Mouse (Mus musculus): ENCODE results near the gene Tbrg4. TPM values are rescaled to one million over a fixed set of nuclear protein-coding genes. Genes with fewer than 3 reads are reported as not detected.
"Not testable (repeated sequence)": the region's sequence is repeated elsewhere in the genome, so short reads cannot be mapped to it uniquely, and the experiment has no call there.

The Tbrg4 gene
- 43.0 and 46.4 TPM in 2 replicates for polyA plus RNA-seq (2015; fragmentation: Nextera tagmentation; extraction: Ambion mirVana)

GRCm38 (mm10) chr11:6625478-6626387 is at the start of gene Tbrg4:
Gene Tbrg4, minus strand, starts transcription at chr11:6626067.
- peak; percentile 96 for ATAC-seq (replicated peaks; ENCODE audit: low FRiP score)
- peak within 1 kb of the TSS; percentile 91 for H3K27ac ChIP-seq
- peak within 1 kb of the TSS; percentile 65 for H3K9ac ChIP-seq
- H3K9me3 ChIP-seq (replicated peaks): no peaks in the 10 kb centered on the region
- H3K36me3 ChIP-seq: peaks cover 40% of the 10 kb centered on the region
- WGBS: under 1% methylated on average over 66 of the region's 66 CpGs
- peaks cover 30% of the 10 kb centered on the region for H3K4me1 ChIP-seq
- H3K4me2 ChIP-seq: peak within 1 kb of the TSS; percentile 80
- no peaks in the 10 kb centered on the region for H3K27me3 ChIP-seq
- H3K4me3 ChIP-seq (replicated peaks): peak within 1 kb of the TSS; percentile 82

GRCm38 (mm10) chr11:6675402-6675801 is 49.5 kb upstream of the Tbrg4 start:
- 35% methylated on average over 7 of the region's 7 CpGs for WGBS
- no peak for ATAC-seq (replicated peaks; ENCODE audit: low FRiP score)

GRCm38 (mm10) chr11:6674701-6675100 is 48.8 kb upstream of the Tbrg4 start:
- no peak overlapping the region for H3K4me2 ChIP-seq
- H3K27ac ChIP-seq: no peak overlapping the region
- no peak overlapping the region for H3K9ac ChIP-seq
- no peaks in the 10 kb centered on the region for H3K27me3 ChIP-seq
- peaks cover 10% of the 10 kb centered on the region; the same call in 1 of the 2 replicates for H3K4me1 ChIP-seq
- H3K36me3 ChIP-seq: no peaks in the 10 kb centered on the region
- H3K9me3 ChIP-seq (replicated peaks): no peaks in the 10 kb centered on the region
- 87% methylated on average over 9 of the region's 9 CpGs for WGBS
- no peak overlapping the region for H3K4me3 ChIP-seq (replicated peaks)
- ATAC-seq (replicated peaks; ENCODE audit: low FRiP score): no peak

More at GRCm38 (mm10) chr11:6675402-6675801, 49.5 kb upstream of the Tbrg4 start:
- Histone ChIP-seq H3K4me3 (replicated peaks) (no peak overlapping the region), H3K27me3 (no peaks in the 10 kb centered on the region), H3K36me3 (no peaks in the 10 kb centered on the region), H3K27ac (no peak overlapping the region), H3K4me2 (no peak overlapping the region), H3K9me3 (replicated peaks) (no peaks in the 10 kb centered on the region), H3K4me1 (peaks cover 16% of the 10 kb centered on the region), H3K9ac (no peak overlapping the region)

- 87% methylated on average over 4 of the region's 4 CpGs for WGBS
- no peak for ATAC-seq (replicated peaks; ENCODE audit: low FRiP score)
These were observed 45.0 kb upstream of the Tbrg4 start for GRCm38 (mm10) chr11:6670826-6671225.

GRCm38 (mm10) chr11:6670044-6670443 is 44.2 kb upstream of the Tbrg4 start:
- Histone ChIP-seq H3K4me1 (no peaks in the 10 kb centered on the region), H3K9me3 (replicated peaks) (no peaks in the 10 kb centered on the region), H3K27me3 (no peaks in the 10 kb centered on the region), H3K36me3 (no peaks in the 10 kb centered on the region), H3K27ac (no peak overlapping the region), H3K4me2 (no peak overlapping the region), H3K9ac (no peak overlapping the region), H3K4me3 (replicated peaks) (no peak overlapping the region)
- no peak for ATAC-seq (replicated peaks; ENCODE audit: low FRiP score)
- WGBS: 39% methylated on average over 2 of the region's 2 CpGs

More at GRCm38 (mm10) chr11:6670826-6671225, 45.0 kb upstream of the Tbrg4 start:
- H3K27me3 ChIP-seq: no peaks in the 10 kb centered on the region
- no peaks in the 10 kb centered on the region for H3K4me1 ChIP-seq
- no peaks in the 10 kb centered on the region for H3K36me3 ChIP-seq
- no peak overlapping the region for H3K9ac ChIP-seq
- H3K9me3 ChIP-seq (replicated peaks): no peaks in the 10 kb centered on the region
- no peak overlapping the region for H3K4me2 ChIP-seq
- no peak overlapping the region for H3K27ac ChIP-seq
- no peak overlapping the region for H3K4me3 ChIP-seq (replicated peaks)

- no peak overlapping the region for H3K27ac ChIP-seq
- H3K4me2 ChIP-seq: no peak overlapping the region
- 53% methylated on average over 9 of the region's 9 CpGs for WGBS
- ATAC-seq (replicated peaks; ENCODE audit: low FRiP score): no peak
- no peak overlapping the region for H3K9ac ChIP-seq
- no peak overlapping the region for H3K4me3 ChIP-seq (replicated peaks)
- H3K9me3 ChIP-seq (replicated peaks): no peaks in the 10 kb centered on the region
- no peaks in the 10 kb centered on the region for H3K36me3 ChIP-seq
- H3K27me3 ChIP-seq: no peaks in the 10 kb centered on the region
- H3K4me1 ChIP-seq: no peaks in the 10 kb centered on the region
These were observed 43.2 kb upstream of the Tbrg4 start for GRCm38 (mm10) chr11:6669041-6669440.

- Histone ChIP-seq H3K9me3 (replicated peaks) (no peaks in the 10 kb centered on the region), H3K4me3 (replicated peaks) (no peak overlapping the region), H3K27ac (no peak overlapping the region), H3K4me2 (no peak overlapping the region), H3K36me3 (no peaks in the 10 kb centered on the region), H3K9ac (no peak overlapping the region), H3K27me3 (no peaks in the 10 kb centered on the region), H3K4me1 (0 out of 2 replicates have a peak, but pooled peaks cover 3% of the 10 kb centered on the region)
- 78% methylated on average over 2 of the region's 2 CpGs for WGBS
- ATAC-seq (replicated peaks; ENCODE audit: low FRiP score): no peak
These were observed 40.8 kb upstream of the Tbrg4 start for GRCm38 (mm10) chr11:6666634-6667033.

- Histone ChIP-seq H3K27me3 (0 out of 2 replicates have a peak, but pooled peaks cover under 1% of the 10 kb centered on the region), H3K4me2 (no peak overlapping the region), H3K4me1 (peaks cover 21% of the 10 kb centered on the region), H3K9ac (no peak overlapping the region), H3K9me3 (replicated peaks) (no peaks in the 10 kb centered on the region), H3K36me3 (no peaks in the 10 kb centered on the region), H3K27ac (no peak overlapping the region), H3K4me3 (replicated peaks) (no peak overlapping the region)
- 66% methylated on average over 14 of the region's 14 CpGs for WGBS
- no peak for ATAC-seq (replicated peaks; ENCODE audit: low FRiP score)
These were observed 35.3 kb upstream of the Tbrg4 start for GRCm38 (mm10) chr11:6661206-6661605.

- Histone ChIP-seq H3K4me3 (replicated peaks) (peak within 1 kb of the TSS; percentile 48), H3K9me3 (replicated peaks) (no peaks in the 10 kb centered on the region), H3K27me3 (peaks cover 14% of the 10 kb centered on the region; the same call in 1 of the 2 replicates), H3K4me2 (peak within 1 kb of the TSS; percentile 81), H3K36me3 (no peaks in the 10 kb centered on the region), H3K27ac (no peak within 1 kb of the TSS), H3K9ac (peak within 1 kb of the TSS; percentile 21), H3K4me1 (peaks cover 21% of the 10 kb centered on the region)
- peak; percentile 77 for ATAC-seq (replicated peaks; ENCODE audit: low FRiP score)
- WGBS: 0% methylated on average over 18 of the region's 18 CpGs
These were observed 32.4 kb upstream of the Tbrg4 start, which contains the start of gene Ramp3 for GRCm38 (mm10) chr11:6658271-6658670. Gene Ramp3, plus strand, starts transcription at chr11:6658521.

- no peak overlapping the region for H3K4me3 ChIP-seq (replicated peaks)
- H3K27ac ChIP-seq: no peak overlapping the region
- 2% methylated on average over 2 of the region's 2 CpGs for WGBS
- H3K27me3 ChIP-seq: peaks cover 14% of the 10 kb centered on the region; the same call in 1 of the 2 replicates
- H3K4me2 ChIP-seq: no peak overlapping the region
- no peak overlapping the region for H3K9ac ChIP-seq
- H3K4me1 ChIP-seq: peaks cover 17% of the 10 kb centered on the region
- no peaks in the 10 kb centered on the region for H3K36me3 ChIP-seq
- ATAC-seq (replicated peaks; ENCODE audit: low FRiP score): no peak; the same call in 1 of the 2 replicates
- H3K9me3 ChIP-seq (replicated peaks): no peaks in the 10 kb centered on the region
These were observed 29.0 kb upstream of the Tbrg4 start for GRCm38 (mm10) chr11:6654903-6655302.

GRCm38 (mm10) chr11:6652978-6653377 is 27.1 kb upstream of the Tbrg4 start:
- 81% methylated on average over 3 of the region's 3 CpGs for WGBS
- not testable (repeated sequence) for H3K27ac ChIP-seq; ATAC-seq (replicated peaks; ENCODE audit: low FRiP score); H3K9ac ChIP-seq; H3K36me3 ChIP-seq; H3K9me3 ChIP-seq (replicated peaks); H3K4me3 ChIP-seq (replicated peaks); H3K4me2 ChIP-seq; H3K4me1 ChIP-seq
- H3K27me3 ChIP-seq: peaks cover 14% of the 10 kb centered on the region; the same call in 1 of the 2 replicates

GRCm38 (mm10) chr11:6650519-6650918 is 24.7 kb upstream of the Tbrg4 start:
- H3K4me1 ChIP-seq: no peaks in the 10 kb centered on the region
- no peak for ATAC-seq (replicated peaks; ENCODE audit: low FRiP score)
- no peaks in the 10 kb centered on the region for H3K36me3 ChIP-seq
- H3K4me2 ChIP-seq: no peak overlapping the region
- H3K27ac ChIP-seq: no peak overlapping the region
- no peak overlapping the region for H3K9ac ChIP-seq
- WGBS: 60% methylated on average over 7 of the region's 7 CpGs
- peaks cover 6% of the 10 kb centered on the region; the same call in 1 of the 2 replicates for H3K27me3 ChIP-seq
- H3K9me3 ChIP-seq (replicated peaks): no peaks in the 10 kb centered on the region
- no peak overlapping the region for H3K4me3 ChIP-seq (replicated peaks)
